Mouse (Mus musculus) spleen, adult 2 months (tissue): Measurements from ENCODE around the gene Paf1. TPM values are rescaled to one million over a fixed set of nuclear protein-coding genes. Genes with fewer than 3 reads are reported as not detected.

Source experiments
- DNase-seq, 2 experiments: peaks; one replicate each; pipeline versions ENCODE4 v3.0.0 to v3.0.0-alpha.2; 2012 to 2021; ENCODE audit warnings: low spot score in 2 of 2, low read depth in 1 of 2
- H3K27ac ChIP-seq: fragments of 200-500 bp; 2 replicates; pipeline ENCODE4 v1.5.1; 2012; ENCODE audit warnings: low read length, inconsistent platforms; ENCODE audit not compliant: insufficient read depth
- H3K27me3 ChIP-seq: fragments of 200-500 bp; 2 replicates; pipeline ENCODE4 v1.6.1; 2012; ENCODE audit warnings: mild to moderate bottlenecking, moderate library complexity, low read length, inconsistent platforms; ENCODE audit not compliant: control insufficient read depth, insufficient read depth
- H3K36me3 ChIP-seq: fragments of 200-500 bp; 2 replicates; pipeline ENCODE4 v1.6.1; 2012; ENCODE audit warnings: mild to moderate bottlenecking, low read length, inconsistent platforms; ENCODE audit not compliant: control insufficient read depth, insufficient read depth
- H3K4me1 ChIP-seq: fragments of 200-500 bp; 2 replicates; pipeline ENCODE4 v1.6.1; 2011; ENCODE audit warnings: inconsistent platforms; ENCODE audit not compliant: control insufficient read depth, insufficient read depth, insufficient read length
- H3K4me3 ChIP-seq: fragments of 200-500 bp; 2 replicates; pipeline ENCODE4 v1.5.1; 2011; ENCODE audit warnings: mild to moderate bottlenecking, inconsistent platforms; ENCODE audit not compliant: insufficient read depth, insufficient read length; ENCODE audit errors: extremely low read depth
- CTCF ChIP-seq: fragments of 200-500 bp; IDR thresholded peaks from 2 replicates; pipeline ENCODE4 v1.5.1; 2011; ENCODE audit warnings: mild to moderate bottlenecking, inconsistent platforms; ENCODE audit not compliant: insufficient read depth, insufficient read length, insufficient replicate concordance; ENCODE audit errors: extremely low read depth
- POLR2A ChIP-seq: fragments of 200-500 bp; IDR thresholded peaks from 2 replicates; pipeline ENCODE4 v1.6.1; 2011; ENCODE audit warnings: low read depth, low read length, inconsistent platforms
- WGBS: fragments of 180-500 bp; shearing (Covaris S2); methylation state at CpG from one replicate; pipeline ENCODE4 v1.1.7; 2018; 5-methylcytosine and 5-hydroxymethylcytosine counted together
- polyA plus RNA-seq: library from polyadenylated mRNA; depleted of rRNA; stranded (reverse); fragments of >200 nt; gene quantifications from 2 replicates; pipeline ENCODE4 v1.2.3, GENCODE M21; 2012; rRNA removed

The Paf1 gene
- polyA plus RNA-seq, 1 experiment: 88.6 TPM

GRCm38 (mm10) chr7:28442688-28443087 lies 49.9 kb downstream of the Paf1 start:
- peaks cover 3% of the 10 kb centered on the region; the same call in 1 of the 2 replicates for H3K4me1 ChIP-seq
- H3K27ac ChIP-seq: peak overlapping the region; percentile 10
- TF ChIP-seq CTCF: no peak
- TF ChIP-seq POLR2A: no peak
- H3K4me3 ChIP-seq: peak overlapping the region; percentile 21; the same call in 1 of the 2 replicates
- no peaks in the 10 kb centered on the region for H3K27me3 ChIP-seq
- DNase-seq: no peak
- peaks cover 5% of the 10 kb centered on the region for H3K36me3 ChIP-seq
- WGBS: under 1% methylated on average over 4 of the region's 4 CpGs

DNA sequence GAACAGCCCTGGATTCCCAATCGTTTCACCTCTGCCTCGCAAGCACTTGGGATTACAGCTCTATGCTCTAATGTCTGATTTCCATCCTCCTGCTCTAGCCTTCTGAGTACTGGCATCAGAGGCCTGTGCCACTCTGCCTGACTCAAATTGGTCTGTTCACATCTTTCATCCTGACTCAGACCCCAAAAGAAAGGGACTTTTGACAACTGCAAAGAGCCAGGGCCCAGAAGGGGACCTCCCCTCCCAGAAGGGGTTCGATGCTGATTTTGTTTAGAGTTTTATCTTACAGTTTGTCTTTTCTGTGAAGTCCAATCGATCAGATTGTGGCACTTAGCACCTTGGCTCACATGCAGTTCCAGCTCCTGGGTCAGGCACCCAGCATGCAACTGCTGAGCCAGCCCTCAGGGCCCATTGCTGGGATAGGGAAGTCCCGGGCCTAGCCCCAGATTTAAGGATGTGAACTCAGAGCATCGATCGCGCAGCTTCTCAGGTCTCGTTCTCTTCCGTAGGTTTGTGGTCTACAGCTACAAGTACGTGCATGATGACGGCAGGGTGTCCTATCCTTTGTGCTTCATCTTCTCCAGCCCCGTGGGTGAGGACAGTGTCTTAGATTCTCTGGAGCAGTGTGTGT lies 51.7 kb downstream of the Paf1 start:
- peak overlapping the region; percentile 41; the same call in 1 of the 2 replicates for H3K27ac ChIP-seq
- H3K36me3 ChIP-seq: peaks cover 5% of the 10 kb centered on the region
- no peak overlapping the region for H3K4me3 ChIP-seq
- H3K4me1 ChIP-seq: peaks cover 3% of the 10 kb centered on the region; the same call in 1 of the 2 replicates
- 61% methylated on average over 13 of the region's 13 CpGs for WGBS
- TF ChIP-seq POLR2A (no peak), CTCF (no peak)
- no peak for DNase-seq
- no peaks in the 10 kb centered on the region for H3K27me3 ChIP-seq

DNA sequence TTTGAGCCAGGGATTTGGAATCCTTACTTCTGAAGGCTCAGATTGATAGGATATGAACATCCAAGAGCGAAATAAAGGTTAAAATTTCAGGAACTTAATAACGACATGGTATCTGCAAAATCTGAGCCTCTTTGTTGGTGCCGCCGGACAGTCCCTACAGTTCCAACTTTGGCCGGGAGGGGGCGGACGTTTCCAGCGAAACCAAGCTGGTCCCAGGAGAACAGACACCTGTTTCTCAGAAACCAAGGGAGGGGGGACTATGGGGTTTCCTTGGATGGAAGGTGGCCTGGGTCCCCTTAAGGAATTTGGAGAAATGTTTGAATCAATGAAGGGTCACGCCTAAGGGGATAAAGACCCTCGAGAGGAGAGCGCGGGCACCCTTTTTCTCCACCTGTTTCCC lies 53.7 kb downstream of the Paf1 start:
- no peak overlapping the region for H3K27ac ChIP-seq
- no peaks in the 10 kb centered on the region for H3K27me3 ChIP-seq
- 32% methylated on average over 12 of the region's 12 CpGs for WGBS
- H3K36me3 ChIP-seq: peaks cover 5% of the 10 kb centered on the region
- TF ChIP-seq POLR2A: no peak
- peak; percentile 93 for TF ChIP-seq CTCF
- peaks cover 3% of the 10 kb centered on the region; the same call in 1 of the 2 replicates for H3K4me1 ChIP-seq
- DNase-seq: peak in 1 of 2 experiments; percentile 79
- no peak overlapping the region for H3K4me3 ChIP-seq

GRCm38 (mm10) chr7:28447101-28447830 lies 54.5 kb downstream of the Paf1 start:
- 84% methylated on average over 12 of the region's 12 CpGs for WGBS
- Histone ChIP-seq H3K27me3 (peaks cover 5% of the 10 kb centered on the region), H3K36me3 (peaks cover 5% of the 10 kb centered on the region), H3K4me1 (peaks cover 3% of the 10 kb centered on the region), H3K27ac (no peak overlapping the region), H3K4me3 (no peak overlapping the region)
- no peak for DNase-seq
- TF ChIP-seq POLR2A (no peak), CTCF (no peak)

DNA sequence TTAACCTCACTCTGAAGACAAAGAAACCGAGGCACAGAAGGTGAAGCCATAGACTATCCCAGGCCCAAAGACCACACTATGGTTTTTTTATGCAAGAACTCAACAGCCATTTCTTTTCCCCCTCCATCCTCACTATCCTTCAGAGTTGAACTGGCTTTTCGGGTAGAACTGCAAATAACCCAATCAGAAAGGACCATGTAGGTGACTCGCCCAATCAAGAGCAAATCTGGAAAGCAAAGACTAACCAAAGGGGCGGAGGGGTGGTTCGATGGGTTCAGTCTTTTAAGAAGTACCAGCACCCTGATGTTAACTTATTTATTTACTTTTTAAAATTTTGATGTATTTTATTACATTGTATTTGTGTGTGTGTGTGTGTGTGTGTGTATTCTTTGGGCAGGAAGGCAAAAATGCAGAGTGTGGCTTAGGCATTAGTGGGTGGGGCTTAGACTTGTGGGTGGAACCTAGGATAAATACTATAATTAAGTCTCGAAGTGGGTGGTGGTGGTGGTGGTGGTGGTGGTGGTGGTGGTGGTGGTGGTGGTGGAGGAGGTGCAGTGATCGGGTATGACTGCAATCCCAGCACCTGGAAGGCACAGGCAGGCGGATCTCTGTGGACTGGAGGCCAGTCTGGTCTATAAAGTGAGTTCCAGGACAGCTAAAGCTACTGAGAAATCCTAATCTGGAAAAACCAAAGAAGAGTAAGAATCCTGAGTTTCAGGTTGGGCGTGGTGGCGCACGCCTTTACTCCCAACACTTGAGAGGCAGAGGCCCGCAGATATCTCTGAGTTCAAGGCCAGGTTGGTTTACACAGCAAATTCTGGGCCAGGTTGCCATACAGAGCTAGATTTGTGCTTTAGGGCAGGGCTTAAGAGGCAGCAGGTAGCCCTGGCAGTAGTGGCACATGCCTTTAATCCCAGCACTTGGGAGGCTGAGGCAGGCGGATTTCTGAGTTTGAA lies 55.4 kb downstream of the Paf1 start:
- Histone ChIP-seq H3K4me1 (peaks cover 6% of the 10 kb centered on the region), H3K27ac (no peak overlapping the region), H3K27me3 (peaks cover 5% of the 10 kb centered on the region), H3K36me3 (peaks cover 5% of the 10 kb centered on the region), H3K4me3 (no peak overlapping the region)
- TF ChIP-seq CTCF: no peak
- TF ChIP-seq POLR2A: no peak
- 79% methylated on average over 13 of the region's 13 CpGs for WGBS
- DNase-seq: no peak

Other genes with a start within 250 kb of the Paf1 start
- 49.5 and 52.2 TPM in 2 replicates for gene Fbl, start 223.2 kb upstream of the Paf1 start, polyA plus RNA-seq
- 22.4 and 29.4 TPM in 2 replicates for gene Dyrk1b, start 213.5 kb upstream of the Paf1 start, polyA plus RNA-seq
- 2.4 and 3.5 TPM in 2 replicates for gene Eid2, start 125.1 kb upstream of the Paf1 start, polyA plus RNA-seq
- 4.1 and 9.3 TPM in 2 replicates for gene Eid2b, start 115.2 kb upstream of the Paf1 start, polyA plus RNA-seq
- gene Selenov, start 101.8 kb upstream of the Paf1 start, polyA plus RNA-seq: not detected in 2 replicates
- gene Dll3, start 90.7 kb upstream of the Paf1 start, polyA plus RNA-seq: not detected in 2 replicates
- gene Timm50, start 80.9 kb upstream of the Paf1 start, polyA plus RNA-seq: 37.9 and 45.7 TPM in 2 replicates
- 112 and 120 TPM in 2 replicates for gene Supt5, start 54.2 kb upstream of the Paf1 start, polyA plus RNA-seq
- gene Rps16, start 42.3 kb upstream of the Paf1 start, polyA plus RNA-seq: 1,505 and 1,761 TPM in 2 replicates
- 64.0 and 66.4 TPM in 2 replicates for gene Plekhg2, start 20.4 kb upstream of the Paf1 start, polyA plus RNA-seq
- 106 and 138 TPM in 2 replicates for gene Zfp36, start 12.7 kb upstream of the Paf1 start, polyA plus RNA-seq
- 26.6 and 31.5 TPM in 2 replicates for gene Med29, start 243 bp upstream of the Paf1 start, polyA plus RNA-seq
- gene Gmfg, start 44.5 kb downstream of the Paf1 start, polyA plus RNA-seq: 43.1 and 46.2 TPM in 2 replicates
- 2.7 and 3.3 TPM in 2 replicates for gene Lrfn1, start 59.0 kb downstream of the Paf1 start, polyA plus RNA-seq
- not detected in 2 replicates for gene Ifnl2, start 117.5 kb downstream of the Paf1 start, polyA plus RNA-seq
- not detected in 2 replicates for gene Ifnl3, start 129.9 kb downstream of the Paf1 start, polyA plus RNA-seq
- 3,549 and 8,446 TPM in 2 replicates for gene Sycn, start 147.9 kb downstream of the Paf1 start, polyA plus RNA-seq
- 0.81 and 1.0 TPM in 2 replicates for gene Nccrp1, start 154.3 kb downstream of the Paf1 start, polyA plus RNA-seq
- gene Samd4b, start 205.2 kb downstream of the Paf1 start, polyA plus RNA-seq: 48.2 and 68.2 TPM in 2 replicates
- gene Pak4, start 205.2 kb downstream of the Paf1 start, polyA plus RNA-seq: 13.2 and 17.6 TPM in 2 replicates
- gene Acp7, start 238.4 kb downstream of the Paf1 start, polyA plus RNA-seq: not detected in 2 replicates